Mouse (Mus musculus) forebrain, embryonic 10.5 days (tissue): ENCODE data around the gene Rassf2. TPM values are rescaled to one million over a fixed set of nuclear protein-coding genes. Genes with fewer than 3 reads are reported as not detected.

ENCODE experiments used
- DNase-seq: peaks from one replicate; pipeline ENCODE4 v3.0.0-alpha.2; 2017; ENCODE audit warnings: low spot score; ENCODE audit errors: extremely low spot score
- H3K27ac ChIP-seq: fragments of 300-500 bp; sonication (generic); 2 replicates; pipeline ENCODE4 v1.5.1; 2016; ENCODE audit warnings: mild to moderate bottlenecking
- H3K27me3 ChIP-seq: fragments of 300-500 bp; sonication (generic); 2 replicates; pipeline ENCODE4 v1.6.1; 2016; ENCODE audit warnings: mild to moderate bottlenecking; ENCODE audit not compliant: poor library complexity, severe bottlenecking
- H3K36me3 ChIP-seq: fragments of 300-500 bp; sonication (generic); replicated peaks from 2 replicates; pipeline ENCODE4 v1.6.1; 2016; ENCODE audit warnings: mild to moderate bottlenecking, moderate library complexity
- H3K4me1 ChIP-seq: fragments of 300-500 bp; sonication (generic); 2 replicates; pipeline ENCODE4 v1.6.1; 2016
- H3K4me3 ChIP-seq: fragments of 300-500 bp; sonication (generic); 2 replicates; pipeline ENCODE4 v1.5.1; 2016; ENCODE audit warnings: mild to moderate bottlenecking, moderate library complexity
- H3K9me3 ChIP-seq: fragments of 300-500 bp; sonication (generic); 2 replicates; pipeline ENCODE4 v1.6.1; 2016; ENCODE audit warnings: mild to moderate bottlenecking, moderate library complexity
- WGBS: fragments of 180-500 bp; shearing (Covaris S2); methylation state at CpG from one replicate; pipeline ENCODE4 v1.1.7; 2016; 5-methylcytosine and 5-hydroxymethylcytosine counted together
- polyA plus RNA-seq: library from polyadenylated mRNA; unstranded; fragments of >200 nt; fragmentation: Nextera tagmentation; extraction: Ambion mirVana; gene quantifications from 2 replicates; pipeline ENCODE4 v1.2.1, GENCODE M21; 2016

The Rassf2 gene
- polyA plus RNA-seq, 1 experiment from 2014 or later: 24.8 TPM

DNA sequence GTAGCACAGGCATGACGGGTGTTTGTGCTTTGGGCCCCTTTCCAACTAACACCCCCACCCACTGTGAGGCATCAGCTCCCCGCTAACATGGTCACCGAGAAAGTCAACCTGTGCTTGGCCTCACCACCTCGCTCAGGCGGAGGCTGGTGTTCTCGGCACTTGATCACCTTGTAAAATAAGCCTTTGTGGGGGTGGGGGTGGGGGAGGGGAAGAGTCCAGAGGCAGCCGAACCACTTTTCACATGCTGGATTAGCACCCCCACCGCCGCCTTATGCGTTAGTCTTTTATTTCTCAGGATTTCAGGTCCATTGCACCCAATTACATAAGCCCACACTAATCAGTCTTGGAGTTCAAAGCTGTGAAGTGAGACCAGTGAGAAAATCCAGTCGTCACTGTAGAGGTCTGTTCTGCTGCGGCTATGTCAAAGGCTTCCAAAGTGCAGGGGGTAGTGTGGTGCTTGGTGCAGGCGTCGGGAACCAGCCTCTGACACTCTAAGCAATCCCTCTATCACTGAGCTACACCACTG, 36.4 kb downstream of the Rassf2 start:
- WGBS: 31% methylated on average over 14 of the region's 14 CpGs
- H3K27ac ChIP-seq: peak overlapping the region; percentile 79

DNA sequence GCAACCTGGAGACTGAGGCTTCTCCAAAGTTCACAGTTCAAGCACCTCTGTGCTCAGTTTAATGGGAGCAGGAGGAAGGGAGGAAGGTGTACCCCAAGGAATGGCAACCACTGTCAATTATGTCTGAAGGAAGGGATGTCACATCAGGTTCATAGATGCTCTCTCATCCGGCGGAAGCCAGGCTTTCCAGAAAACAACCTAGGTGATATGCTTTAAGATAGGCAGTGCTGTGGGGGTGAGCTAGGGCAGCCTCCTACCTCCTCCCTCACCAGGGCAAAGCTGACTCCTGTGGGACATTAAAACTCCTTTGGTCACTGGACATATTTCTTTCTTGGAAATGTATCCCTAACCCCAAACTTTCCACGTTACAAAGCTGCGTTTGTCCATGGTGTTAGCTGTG, 36.9 kb downstream of the Rassf2 start:
- peak overlapping the region; percentile 5; the same call in 1 of the 2 replicates for H3K4me3 ChIP-seq
- peak overlapping the region; percentile 79 for H3K27ac ChIP-seq
- peaks cover 41% of the 10 kb centered on the region for H3K36me3 ChIP-seq
- no peak for DNase-seq
- WGBS: 79% methylated on average over 4 of the region's 4 CpGs
- H3K27me3 ChIP-seq: no peaks in the 10 kb centered on the region
- H3K4me1 ChIP-seq: peaks cover 29% of the 10 kb centered on the region
- no peaks in the 10 kb centered on the region for H3K9me3 ChIP-seq

More for the DNA sequence above, 36.4 kb downstream of the Rassf2 start:
- no peaks in the 10 kb centered on the region for H3K27me3 ChIP-seq
- H3K4me3 ChIP-seq: peak overlapping the region; percentile 5; the same call in 1 of the 2 replicates
- DNase-seq: peak; percentile 27
- peaks cover 29% of the 10 kb centered on the region for H3K4me1 ChIP-seq
- no peaks in the 10 kb centered on the region for H3K9me3 ChIP-seq
- peaks cover 46% of the 10 kb centered on the region for H3K36me3 ChIP-seq

DNA sequence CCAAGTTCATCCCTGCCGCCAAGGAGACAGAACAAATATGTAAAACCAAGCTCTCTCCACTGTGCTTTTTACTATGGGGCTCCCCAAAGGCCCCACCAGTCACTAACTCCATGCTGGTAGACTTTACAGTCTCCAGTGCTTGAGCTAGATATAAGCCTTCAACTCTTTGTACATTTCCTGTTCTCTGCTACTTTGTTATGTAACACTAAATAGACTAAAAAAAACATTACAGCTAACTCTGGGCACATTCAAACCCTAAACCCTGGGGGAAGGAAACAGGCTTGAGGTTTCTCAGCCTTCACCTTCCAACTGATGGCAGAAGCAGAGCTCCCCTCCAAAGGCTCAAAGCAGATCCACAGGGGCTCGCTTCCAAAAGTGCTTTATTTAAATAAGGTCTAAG, 37.6 kb downstream of the Rassf2 start:
- no peak for DNase-seq
- Histone ChIP-seq H3K4me1 (peaks cover 29% of the 10 kb centered on the region), H3K36me3 (peaks cover 34% of the 10 kb centered on the region), H3K4me3 (no peak overlapping the region), H3K27me3 (no peaks in the 10 kb centered on the region), H3K27ac (no peak overlapping the region), H3K9me3 (no peaks in the 10 kb centered on the region)
- WGBS: 91% methylated on average over 2 of the region's 2 CpGs

DNA sequence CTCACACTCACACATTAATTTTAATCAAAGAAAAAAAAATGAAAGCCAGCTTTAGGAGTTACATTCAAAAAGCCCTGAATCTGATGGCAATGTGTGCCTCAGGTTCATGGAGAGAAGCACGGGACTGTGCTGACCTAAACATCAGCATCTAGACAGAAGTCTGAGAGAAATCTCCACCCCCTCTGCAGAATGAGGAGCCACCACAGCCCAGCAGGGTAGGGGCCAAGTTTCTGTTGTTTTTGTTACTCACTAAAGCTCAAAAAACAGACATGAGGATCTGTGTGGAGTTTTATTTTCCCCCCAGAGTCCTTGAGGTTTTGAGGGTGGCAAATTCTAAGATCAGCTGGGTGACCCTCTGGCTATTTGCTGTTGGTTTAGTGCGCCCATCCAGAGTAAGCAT, 41.5 kb downstream of the Rassf2 start:
- H3K27ac ChIP-seq: no peak overlapping the region
- no peak overlapping the region for H3K4me3 ChIP-seq
- H3K27me3 ChIP-seq: no peaks in the 10 kb centered on the region
- peaks cover 13% of the 10 kb centered on the region for H3K4me1 ChIP-seq
- H3K9me3 ChIP-seq: no peaks in the 10 kb centered on the region
- WGBS: 71% methylated on average over 2 of the region's 2 CpGs
- DNase-seq: no peak
- H3K36me3 ChIP-seq: peaks cover 3% of the 10 kb centered on the region; the same call in 1 of the 2 replicates

DNA sequence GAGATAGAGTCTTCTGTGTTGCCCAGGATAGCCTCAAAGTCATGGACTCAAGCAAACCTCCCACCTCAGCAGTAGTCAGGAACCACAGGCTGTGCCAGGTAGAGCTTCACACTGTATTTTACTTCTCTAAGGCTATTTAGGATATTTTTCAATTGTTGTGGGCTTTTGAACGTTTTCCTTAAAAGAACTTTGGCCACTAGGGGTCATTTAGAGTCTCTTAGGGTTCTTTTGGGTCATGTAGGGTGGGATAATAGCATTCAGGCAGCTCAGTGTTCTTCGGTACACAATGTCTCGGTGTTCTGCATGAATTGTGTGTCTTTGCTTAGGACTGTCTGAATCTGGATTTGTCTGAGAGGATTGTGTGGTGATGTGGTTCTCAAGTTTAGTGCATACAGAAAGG, 42.1 kb downstream of the Rassf2 start:
- peaks cover 7% of the 10 kb centered on the region for H3K4me1 ChIP-seq
- no peak overlapping the region for H3K4me3 ChIP-seq
- H3K27me3 ChIP-seq: no peaks in the 10 kb centered on the region
- peaks cover 3% of the 10 kb centered on the region; the same call in 1 of the 2 replicates for H3K36me3 ChIP-seq
- DNase-seq: no peak
- WGBS: 51% methylated on average over 3 of the region's 3 CpGs
- H3K9me3 ChIP-seq: no peaks in the 10 kb centered on the region
- no peak overlapping the region for H3K27ac ChIP-seq

DNA sequence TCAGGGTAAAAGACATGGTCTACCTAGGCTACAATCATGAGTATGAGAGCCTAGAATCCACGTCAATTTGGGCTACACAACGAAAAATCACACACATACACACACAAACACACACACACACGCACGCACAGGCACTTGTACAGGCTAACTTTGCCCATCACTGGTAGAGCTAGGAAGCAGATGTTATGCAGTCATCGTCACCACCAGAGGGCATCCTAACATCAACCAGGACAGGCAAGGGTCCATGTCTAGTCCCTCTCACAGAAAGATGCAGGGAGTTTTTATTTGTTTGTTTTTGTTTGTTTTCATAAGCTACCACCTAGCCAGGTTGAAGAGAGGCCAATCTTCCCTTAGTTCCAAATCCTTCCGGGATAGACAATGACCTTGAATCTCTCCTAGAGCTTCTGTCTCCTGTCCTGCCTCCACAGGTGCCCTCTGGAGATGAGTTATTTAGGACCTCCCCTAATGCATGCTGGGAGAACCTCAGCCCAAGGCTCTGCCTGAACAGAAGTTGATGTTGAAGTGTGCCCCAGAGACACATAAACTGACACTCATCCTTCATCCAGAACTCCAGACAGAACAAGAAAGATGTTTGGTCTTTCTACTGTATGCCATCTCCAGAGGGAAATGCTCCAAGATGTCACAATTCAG, 47.4 kb downstream of the Rassf2 start:
- no peak overlapping the region for H3K27ac ChIP-seq
- H3K36me3 ChIP-seq: no peaks in the 10 kb centered on the region
- H3K27me3 ChIP-seq: no peaks in the 10 kb centered on the region
- 21% methylated on average over 6 of the region's 6 CpGs for WGBS
- DNase-seq: peak; percentile 69
- H3K9me3 ChIP-seq: peaks cover 8% of the 10 kb centered on the region
- no peak overlapping the region for H3K4me3 ChIP-seq
- 0 out of 2 replicates have a peak, but pooled peaks cover 5% of the 10 kb centered on the region for H3K4me1 ChIP-seq

DNA sequence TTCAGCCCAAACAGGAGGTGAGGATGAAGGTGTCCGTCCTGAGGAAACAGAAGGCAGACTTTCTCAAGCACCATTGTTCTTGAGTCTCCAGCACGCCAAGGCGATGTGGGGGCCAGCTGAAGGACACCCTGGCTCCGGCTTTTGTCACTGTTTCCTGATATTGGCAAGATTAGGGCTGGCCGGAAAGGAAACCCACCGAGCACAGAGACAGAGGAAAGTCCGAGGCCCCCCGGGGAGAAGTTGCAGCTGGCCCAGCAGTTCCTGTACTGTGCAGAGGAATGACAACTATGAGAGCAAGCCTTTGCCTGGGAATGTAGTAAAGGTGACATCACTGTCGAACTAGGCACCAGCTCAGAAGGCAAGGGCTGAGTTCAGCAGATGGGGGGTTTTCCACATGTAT, 49.2 kb downstream of the Rassf2 start:
- 54% methylated on average over 9 of the region's 9 CpGs for WGBS
- no peak for DNase-seq
- no peak overlapping the region for H3K4me3 ChIP-seq
- H3K27me3 ChIP-seq: no peaks in the 10 kb centered on the region
- peak overlapping the region; percentile 35; the same call in 1 of the 2 replicates for H3K27ac ChIP-seq
- H3K9me3 ChIP-seq: peaks cover 9% of the 10 kb centered on the region
- no peaks in the 10 kb centered on the region for H3K36me3 ChIP-seq
- 0 out of 2 replicates have a peak, but pooled peaks cover 5% of the 10 kb centered on the region for H3K4me1 ChIP-seq

DNA sequence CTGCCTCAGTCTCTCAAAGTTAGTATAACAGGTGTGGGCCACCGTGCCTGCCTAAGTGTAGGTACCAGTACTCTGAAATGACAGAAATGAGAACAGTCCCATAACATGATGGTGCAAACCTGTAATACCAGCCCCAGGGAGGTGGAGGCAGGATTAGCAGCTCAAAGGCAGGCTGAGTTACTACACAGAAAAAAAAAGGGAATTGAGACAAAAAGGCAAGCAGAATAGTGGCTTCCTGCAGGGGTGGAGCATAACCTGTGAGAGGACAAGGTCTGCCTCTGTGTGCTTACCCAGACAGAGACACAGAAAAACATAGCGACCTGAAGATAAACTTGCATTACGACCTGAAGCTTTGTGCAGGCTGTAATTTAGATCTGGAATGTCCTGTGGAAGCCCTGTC, 53.4 kb downstream of the Rassf2 start:
- Histone ChIP-seq H3K4me1 (0 out of 2 replicates have a peak, but pooled peaks cover 5% of the 10 kb centered on the region), H3K4me3 (no peak overlapping the region), H3K36me3 (no peaks in the 10 kb centered on the region), H3K9me3 (peaks cover 9% of the 10 kb centered on the region), H3K27me3 (no peaks in the 10 kb centered on the region), H3K27ac (no peak overlapping the region)
- DNase-seq: no peak
- 78% methylated on average over 3 of the region's 3 CpGs for WGBS

DNA sequence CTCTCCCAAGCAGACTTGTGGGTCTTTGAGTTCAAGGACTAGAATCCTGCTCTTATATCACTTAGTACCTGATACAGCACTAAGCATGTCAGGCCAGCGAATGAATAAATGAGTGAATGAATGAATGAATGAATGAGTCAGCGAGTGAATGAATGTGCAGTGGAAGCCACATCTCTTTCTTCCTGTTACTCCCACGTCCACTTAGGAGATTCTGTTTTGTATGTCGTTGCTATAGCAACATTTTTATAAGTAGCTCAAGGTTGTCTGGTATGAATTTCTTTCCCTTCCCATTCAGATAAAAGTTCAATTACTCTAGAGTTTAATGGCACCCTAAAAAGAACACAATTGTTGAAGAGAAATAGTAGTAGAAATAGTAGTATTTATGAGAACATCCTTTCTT, 59.0 kb downstream of the Rassf2 start:
- DNase-seq: no peak
- Histone ChIP-seq H3K27me3 (no peaks in the 10 kb centered on the region), H3K36me3 (no peaks in the 10 kb centered on the region), H3K27ac (no peak overlapping the region), H3K9me3 (no peaks in the 10 kb centered on the region), H3K4me1 (no peaks in the 10 kb centered on the region), H3K4me3 (no peak overlapping the region)
- WGBS: 88% methylated on average over 4 of the region's 4 CpGs

DNA sequence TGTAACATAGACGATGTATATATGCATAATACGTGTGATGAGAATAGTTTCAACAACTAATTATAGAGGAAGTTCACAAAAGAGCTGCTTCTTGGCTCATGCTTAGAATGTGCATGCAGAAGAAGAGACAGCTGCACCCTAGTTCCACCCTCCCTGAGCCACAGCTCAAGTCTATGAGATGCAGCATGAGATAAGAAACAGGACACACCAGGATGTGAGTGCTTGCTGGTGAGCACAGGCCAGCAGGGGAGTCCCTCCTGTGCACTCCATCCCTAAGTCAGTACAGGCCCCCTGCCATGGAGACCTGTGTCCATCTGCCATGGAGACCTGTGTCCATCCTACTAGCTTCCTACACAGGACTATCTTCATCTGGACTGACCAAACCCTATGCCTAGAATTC, 59.5 kb downstream of the Rassf2 start:
- no peak overlapping the region for H3K27ac ChIP-seq

DNA sequence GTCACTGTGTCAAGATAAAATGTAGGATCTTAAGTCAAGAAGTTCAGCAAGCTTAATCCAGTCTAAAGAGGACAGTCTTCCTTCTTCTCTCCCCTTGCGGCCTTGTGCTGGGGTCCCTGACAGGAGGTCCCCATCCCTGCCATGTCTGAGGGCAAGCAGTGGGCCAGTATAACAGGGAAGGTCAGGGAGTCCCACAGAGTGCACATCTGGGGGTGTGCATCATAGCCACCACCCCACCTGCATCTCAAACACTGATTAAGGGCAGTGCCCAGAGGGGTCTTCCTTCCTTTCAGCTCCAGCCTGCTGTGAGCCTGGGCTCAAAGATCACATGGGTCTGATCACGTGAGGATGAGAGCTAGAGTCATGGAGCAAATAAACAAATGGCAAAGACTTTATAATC, 68.4 kb downstream of the Rassf2 start:
- DNase-seq: no peak
- WGBS: 70% methylated on average over 2 of the region's 2 CpGs
- H3K27me3 ChIP-seq: 0 out of 2 replicates have a peak, but pooled peaks cover 2% of the 10 kb centered on the region
- no peaks in the 10 kb centered on the region for H3K4me1 ChIP-seq
- H3K4me3 ChIP-seq: no peak overlapping the region
- no peaks in the 10 kb centered on the region for H3K36me3 ChIP-seq
- H3K27ac ChIP-seq: no peak overlapping the region
- H3K9me3 ChIP-seq: no peaks in the 10 kb centered on the region

More for the DNA sequence above, 59.5 kb downstream of the Rassf2 start:
- H3K27me3 ChIP-seq: no peaks in the 10 kb centered on the region
- H3K4me3 ChIP-seq: no peak overlapping the region
- H3K9me3 ChIP-seq: no peaks in the 10 kb centered on the region
- H3K4me1 ChIP-seq: no peaks in the 10 kb centered on the region
- no peak for DNase-seq
- H3K36me3 ChIP-seq: no peaks in the 10 kb centered on the region
- 99% methylated on average over 2 of the region's 2 CpGs for WGBS

DNA sequence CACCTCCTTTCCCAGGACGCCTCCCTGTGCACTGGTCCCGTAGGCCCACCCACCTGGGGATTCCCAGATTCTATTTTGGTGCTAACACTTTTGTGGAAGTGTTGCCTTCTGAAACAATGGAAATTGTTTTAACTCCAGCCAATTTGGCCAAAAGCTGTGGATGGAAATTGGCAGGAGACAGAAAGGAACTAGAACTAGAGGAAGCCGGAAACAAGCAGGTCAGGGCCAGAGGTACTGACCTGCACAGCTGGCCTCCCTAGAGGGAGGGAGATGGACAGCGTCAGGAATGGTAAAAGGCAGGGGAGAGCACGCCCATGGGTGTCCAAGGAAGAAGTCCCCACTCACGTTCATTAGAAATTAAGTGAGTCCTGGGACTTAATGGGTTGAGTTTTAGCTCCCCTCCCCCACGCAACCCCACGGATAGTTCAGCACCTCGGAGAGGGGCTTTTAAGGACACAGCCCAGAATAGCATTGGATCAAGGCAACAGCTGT, 72.3 kb downstream of the Rassf2 start:
- DNase-seq: no peak
- no peaks in the 10 kb centered on the region for H3K36me3 ChIP-seq
- no peak overlapping the region for H3K27ac ChIP-seq
- peaks cover 35% of the 10 kb centered on the region for H3K27me3 ChIP-seq
- H3K4me3 ChIP-seq: no peak overlapping the region
- H3K9me3 ChIP-seq: no peaks in the 10 kb centered on the region
- 62% methylated on average over 9 of the region's 9 CpGs for WGBS
- H3K4me1 ChIP-seq: peaks cover 19% of the 10 kb centered on the region
